Mouse (Mus musculus) limb, embryonic 13.5 days (tissue): ENCODE data around the gene H2-DMb1. TPM values are rescaled to one million over a fixed set of nuclear protein-coding genes. Genes with fewer than 3 reads are reported as not detected.
"Not testable (repeated sequence)": the region's sequence is repeated elsewhere in the genome, so short reads cannot be mapped to it uniquely, and the experiment has no call there.

Experiments
- ATAC-seq: fragments of 200-750 bp; cut with Nextera tagmentation; 2 replicates; pipeline ENCODE4 v1.8.0; 2017; ENCODE audit warnings: low read depth, moderate number of reproducible peaks, moderate TSS enrichment; ENCODE audit not compliant: low FRiP score
- H3K27ac ChIP-seq: fragments of 300-500 bp; sonication (generic); 2 replicates; pipeline ENCODE4 v1.5.1; 2015; ENCODE audit warnings: inconsistent platforms, mild to moderate bottlenecking, moderate library complexity
- H3K27me3 ChIP-seq: fragments of 300-500 bp; sonication (generic); 2 replicates; pipeline ENCODE4 v1.6.1; 2015; ENCODE audit warnings: mild to moderate bottlenecking, inconsistent platforms
- H3K36me3 ChIP-seq: fragments of 300-500 bp; sonication (generic); 2 replicates; pipeline ENCODE4 v1.6.1; 2015; ENCODE audit warnings: inconsistent platforms, mild to moderate bottlenecking, moderate library complexity
- H3K4me1 ChIP-seq: fragments of 300-500 bp; sonication (generic); 2 replicates; pipeline ENCODE4 v1.6.1; 2015; ENCODE audit warnings: inconsistent platforms
- H3K4me2 ChIP-seq: fragments of 300-500 bp; sonication (generic); replicated peaks from 2 replicates; pipeline ENCODE4 v1.6.1; 2015; ENCODE audit warnings: inconsistent platforms, mild to moderate bottlenecking, moderate library complexity
- H3K4me3 ChIP-seq: fragments of 300-500 bp; sonication (generic); 2 replicates; pipeline ENCODE4 v1.5.1; 2015; ENCODE audit warnings: moderate library complexity, mild to moderate bottlenecking, inconsistent platforms
- H3K9ac ChIP-seq: fragments of 300-500 bp; sonication (generic); 2 replicates; pipeline ENCODE4 v1.6.1; 2015; ENCODE audit warnings: mild to moderate bottlenecking, inconsistent platforms
- H3K9me3 ChIP-seq: fragments of 300-500 bp; sonication (generic); 2 replicates; pipeline ENCODE4 v1.6.1; 2016; ENCODE audit warnings: inconsistent platforms
- WGBS: fragments of 180-500 bp; shearing (Covaris S2); methylation state at CpG from one replicate; pipeline ENCODE4 v1.1.7; 2015; 5-methylcytosine and 5-hydroxymethylcytosine counted together
- polyA plus RNA-seq: library from polyadenylated mRNA; unstranded; fragments of >200 nt; fragmentation: Nextera tagmentation; extraction: Ambion mirVana; gene quantifications from 2 replicates; pipeline ENCODE4 v1.2.1, GENCODE M21; 2015

The H2-DMb1 gene
- polyA plus RNA-seq, 1 experiment from 2014 or later = 1.7 TPM

- Histone ChIP-seq H3K4me3 (no peak overlapping the region), H3K4me2 (0 out of 2 replicates have a peak overlapping the region, but pooled peaks have one; percentile 70), H3K36me3 (no peaks in the 10 kb centered on the region), H3K27ac (no peak overlapping the region), H3K27me3 (peaks cover 52% of the 10 kb centered on the region), H3K4me1 (peaks cover 27% of the 10 kb centered on the region), H3K9ac (no peak overlapping the region), H3K9me3 (no peaks in the 10 kb centered on the region)
- no peak for ATAC-seq
- WGBS = 77% methylated on average over 7 of the region's 7 CpGs
These were observed 14.2 kb upstream of the H2-DMb1 start for GRCm38 (mm10) chr17:34138655-34139054.

DNA sequence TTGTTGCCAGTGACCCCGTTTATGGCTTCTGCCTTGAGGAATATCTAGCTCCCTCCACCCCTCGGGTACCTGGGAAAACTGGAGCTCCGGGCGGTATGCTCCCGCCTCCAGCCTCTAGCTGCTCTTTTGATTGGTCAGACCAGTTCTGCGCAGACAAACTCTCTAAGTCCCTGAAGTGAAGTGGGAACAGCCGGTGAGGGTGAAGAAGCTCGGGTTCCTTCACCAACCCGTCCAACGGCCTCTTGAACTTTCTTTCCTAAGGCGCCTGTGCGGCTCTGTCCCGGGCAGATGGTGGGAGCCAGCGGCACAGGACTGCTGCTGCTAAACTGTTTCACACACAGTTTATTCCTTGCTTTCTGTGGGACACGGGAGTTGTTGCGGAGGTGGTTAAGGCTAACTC, 13.5 kb upstream of the H2-DMb1 start:
- Histone ChIP-seq H3K4me2 (peak overlapping the region; percentile 70), H3K27me3 (peaks cover 52% of the 10 kb centered on the region), H3K27ac (no peak overlapping the region), H3K4me1 (peaks cover 27% of the 10 kb centered on the region), H3K4me3 (peak overlapping the region; percentile 35), H3K9ac (peak overlapping the region; percentile 59; the same call in 1 of the 2 replicates), H3K9me3 (no peaks in the 10 kb centered on the region), H3K36me3 (no peaks in the 10 kb centered on the region)
- ATAC-seq = no peak
- WGBS = under 1% methylated on average over 16 of the region's 16 CpGs

- Histone ChIP-seq H3K9ac (no peak overlapping the region), H3K9me3 (no peaks in the 10 kb centered on the region), H3K4me3 (peak overlapping the region; percentile 35; the same call in 1 of the 2 replicates), H3K4me2 (peak overlapping the region; percentile 70), H3K27me3 (peaks cover 52% of the 10 kb centered on the region), H3K4me1 (peaks cover 27% of the 10 kb centered on the region), H3K27ac (no peak overlapping the region), H3K36me3 (no peaks in the 10 kb centered on the region)
- 12% methylated on average over 5 of the region's 5 CpGs for WGBS
- ATAC-seq = no peak
These were observed 12.6 kb upstream of the H2-DMb1 start for GRCm38 (mm10) chr17:34140240-34140639.

DNA sequence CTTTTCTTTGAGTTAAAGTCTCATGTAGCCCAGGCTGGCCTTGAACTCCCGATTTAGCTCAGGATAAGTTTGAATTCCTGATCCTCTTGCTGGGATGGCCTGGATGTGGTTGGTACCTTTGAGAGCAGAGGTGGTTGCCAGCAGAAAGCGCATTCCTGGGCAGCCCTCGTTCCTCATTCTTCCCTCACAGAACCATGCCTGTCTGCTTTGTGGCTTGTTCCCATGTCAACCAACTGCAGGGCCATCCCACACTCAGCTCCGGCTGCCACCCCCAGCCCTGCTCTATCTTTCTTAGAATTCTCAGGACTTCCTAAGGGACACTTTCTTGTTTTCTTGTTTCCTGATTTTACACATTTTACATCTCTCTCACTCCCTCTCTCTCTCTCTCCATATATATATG, 11.4 kb upstream of the H2-DMb1 start:
- peaks cover 49% of the 10 kb centered on the region for H3K27me3 ChIP-seq

GRCm38 (mm10) chr17:34142456-34143010, 10.3 kb upstream of the H2-DMb1 start:
- ATAC-seq = no peak
- no peaks in the 10 kb centered on the region for H3K9me3 ChIP-seq
- H3K4me3 ChIP-seq = no peak overlapping the region
- peaks cover 22% of the 10 kb centered on the region for H3K4me1 ChIP-seq
- no peak overlapping the region for H3K4me2 ChIP-seq
- no peaks in the 10 kb centered on the region for H3K36me3 ChIP-seq
- 49% methylated on average over 7 of the region's 7 CpGs for WGBS
- no peak overlapping the region for H3K9ac ChIP-seq
- peaks cover 40% of the 10 kb centered on the region for H3K27me3 ChIP-seq
- H3K27ac ChIP-seq = no peak overlapping the region

More for the DNA sequence above, 11.4 kb upstream of the H2-DMb1 start:
- Histone ChIP-seq H3K36me3 (no peaks in the 10 kb centered on the region), H3K4me2 (no peak overlapping the region), H3K4me1 (peaks cover 22% of the 10 kb centered on the region), H3K9ac (no peak overlapping the region), H3K9me3 (no peaks in the 10 kb centered on the region), H3K27ac (no peak overlapping the region), H3K4me3 (no peak overlapping the region)
- 60% methylated on average over 4 of the region's 4 CpGs for WGBS
- no peak for ATAC-seq

- H3K27ac ChIP-seq = no peak within 1 kb of the TSS
- no peak within 1 kb of the TSS for H3K4me2 ChIP-seq
- ATAC-seq = no peak
- H3K9ac ChIP-seq = no peak within 1 kb of the TSS
- H3K4me3 ChIP-seq = no peak within 1 kb of the TSS
- no peaks in the 10 kb centered on the region for H3K36me3 ChIP-seq
- 27% methylated on average over 7 of the region's 7 CpGs for WGBS
- H3K27me3 ChIP-seq = peaks cover 35% of the 10 kb centered on the region
- H3K9me3 ChIP-seq = no peaks in the 10 kb centered on the region
- H3K4me1 ChIP-seq = peaks cover 22% of the 10 kb centered on the region
These were observed 9.8 kb upstream of the H2-DMb1 start, which contains the start of gene H2-DMb2 for GRCm38 (mm10) chr17:34143033-34143432. H2-DMb2 (plus strand) TSS chr17:34143307.

DNA sequence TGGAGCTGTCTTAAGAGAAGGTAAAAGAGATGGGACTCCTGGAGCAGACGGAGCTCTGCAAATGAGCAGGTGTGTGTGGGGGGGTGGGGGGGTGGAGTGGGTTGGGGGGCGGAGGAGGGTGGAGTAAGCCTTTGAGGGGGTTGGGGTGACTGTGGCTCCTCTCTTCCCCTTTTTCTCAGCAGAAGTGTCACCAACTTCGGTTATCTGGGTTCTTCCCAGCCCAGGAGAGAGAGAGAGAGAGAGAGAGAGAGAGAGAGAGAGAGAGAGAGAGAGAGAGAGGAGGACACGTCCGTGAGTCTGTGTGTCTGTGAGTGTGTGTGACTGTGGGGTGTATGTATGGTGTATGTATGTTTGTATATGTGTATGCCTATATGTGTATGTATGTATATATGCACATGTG, 9.4 kb upstream of the H2-DMb1 start:
- 77% methylated on average over 4 of the region's 5 CpGs for WGBS

GRCm38 (mm10) chr17:34144221-34144620, 8.7 kb upstream of the H2-DMb1 start:
- H3K4me2 ChIP-seq, H3K36me3 ChIP-seq, H3K27ac ChIP-seq, H3K4me3 ChIP-seq, H3K9ac ChIP-seq, ATAC-seq, H3K9me3 ChIP-seq: not testable (repeated sequence)
- Histone ChIP-seq H3K27me3 (peaks cover 23% of the 10 kb centered on the region), H3K4me1 (peaks cover 17% of the 10 kb centered on the region)
- 87% methylated on average over 4 of the region's 4 CpGs for WGBS

More for the DNA sequence above, 9.4 kb upstream of the H2-DMb1 start:
- Histone ChIP-seq H3K36me3 (no peaks in the 10 kb centered on the region), H3K4me3 (no peak overlapping the region), H3K27ac (no peak overlapping the region), H3K4me2 (no peak overlapping the region), H3K4me1 (peaks cover 22% of the 10 kb centered on the region), H3K27me3 (peaks cover 31% of the 10 kb centered on the region), H3K9me3 (no peaks in the 10 kb centered on the region), H3K9ac (no peak overlapping the region)
- no peak for ATAC-seq

DNA sequence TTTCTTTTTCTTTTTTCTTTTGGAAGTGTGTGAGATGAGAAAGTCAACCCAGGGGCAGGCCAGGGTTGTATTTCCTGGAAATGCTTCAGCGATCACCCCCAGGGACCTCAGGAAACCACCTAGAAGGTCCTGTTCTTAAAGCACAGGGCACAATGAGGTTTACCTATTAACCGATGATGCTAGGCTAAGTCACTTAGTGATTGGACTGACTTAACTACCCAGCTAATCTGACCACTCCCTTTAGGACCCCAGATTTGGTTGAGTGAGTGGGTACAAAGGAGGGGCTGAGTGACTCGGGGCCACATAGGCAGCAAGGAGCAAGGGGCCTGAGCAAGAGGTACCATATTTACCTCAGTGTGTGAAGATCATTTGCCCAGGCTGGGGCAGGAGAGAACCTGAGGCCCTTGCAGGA, 7.9 kb upstream of the H2-DMb1 start:
- no peak overlapping the region for H3K27ac ChIP-seq
- H3K9me3 ChIP-seq = no peaks in the 10 kb centered on the region
- peaks cover 9% of the 10 kb centered on the region for H3K4me1 ChIP-seq
- no peak for ATAC-seq
- no peaks in the 10 kb centered on the region for H3K36me3 ChIP-seq
- peaks cover 16% of the 10 kb centered on the region for H3K27me3 ChIP-seq
- H3K4me2 ChIP-seq = no peak overlapping the region
- no peak overlapping the region for H3K4me3 ChIP-seq
- 75% methylated on average over 3 of the region's 3 CpGs for WGBS
- H3K9ac ChIP-seq = no peak overlapping the region

DNA sequence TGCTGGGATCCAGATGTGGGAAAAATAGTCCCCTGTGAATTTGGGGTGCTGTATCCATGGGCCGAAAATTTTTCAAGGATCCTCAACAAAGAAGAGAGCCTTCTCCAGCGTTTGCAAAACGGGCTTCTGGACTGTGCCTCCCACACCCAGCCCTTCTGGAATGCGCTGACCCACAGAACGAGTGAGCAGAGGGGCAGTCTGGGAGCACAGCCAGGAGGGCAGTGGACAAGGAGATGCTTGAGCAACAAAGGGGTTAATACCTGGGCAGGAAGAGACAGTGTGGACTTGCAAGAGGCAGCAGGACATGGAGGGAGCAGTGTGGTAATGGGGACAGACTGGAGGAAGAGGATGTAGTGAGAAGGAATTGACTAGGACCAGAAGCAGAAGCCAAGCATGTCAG, 2.7 kb downstream of the H2-DMb1 start:
- no peak for ATAC-seq
- Histone ChIP-seq H3K27me3 (0 out of 2 replicates have a peak, but pooled peaks cover 5% of the 10 kb centered on the region), H3K27ac (no peak overlapping the region), H3K9ac (no peak overlapping the region), H3K36me3 (no peaks in the 10 kb centered on the region), H3K4me3 (no peak overlapping the region), H3K9me3 (no peaks in the 10 kb centered on the region), H3K4me2 (no peak overlapping the region), H3K4me1 (peaks cover 3% of the 10 kb centered on the region; the same call in 1 of the 2 replicates)
- WGBS = 48% methylated on average over 5 of the region's 5 CpGs

DNA sequence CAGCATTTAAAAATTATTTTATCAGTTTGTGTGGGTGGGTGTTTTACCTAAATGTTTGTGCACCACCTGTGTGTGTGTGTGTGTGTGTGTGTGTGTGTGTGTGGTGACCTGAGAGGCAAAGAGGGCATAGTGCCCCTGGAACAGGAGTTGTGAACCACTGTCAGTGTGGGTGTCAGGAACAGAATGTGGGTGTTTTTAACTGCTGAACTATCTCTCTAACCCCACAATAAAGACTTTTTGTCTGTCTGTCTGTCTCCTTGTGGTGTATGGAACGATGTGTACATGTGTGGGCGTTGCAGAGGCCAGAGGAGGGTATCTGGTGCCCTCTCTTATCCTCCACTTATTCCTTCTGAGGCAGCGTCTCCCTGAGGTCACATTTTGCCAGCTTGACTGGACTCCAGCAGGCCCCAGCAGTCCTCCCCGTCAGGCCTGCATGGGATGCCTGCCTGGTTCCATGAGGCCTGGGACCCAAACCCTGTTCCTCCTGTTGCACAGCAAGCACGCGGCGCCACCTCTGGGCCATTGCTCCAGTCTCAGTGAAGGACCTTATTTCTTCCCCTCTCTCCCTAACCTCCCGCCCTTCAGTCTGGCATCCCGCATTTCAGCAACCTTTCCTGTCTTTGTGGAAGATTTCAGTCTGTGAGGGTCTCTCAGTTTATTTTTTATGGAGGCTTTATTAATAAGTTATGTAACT, 11.5 kb downstream of the H2-DMb1 start:
- Histone ChIP-seq H3K9me3 (peaks cover 6% of the 10 kb centered on the region), H3K4me3 (no peak overlapping the region), H3K36me3 (no peaks in the 10 kb centered on the region), H3K9ac (no peak overlapping the region), H3K4me2 (no peak overlapping the region), H3K27me3 (0 out of 2 replicates have a peak, but pooled peaks cover 5% of the 10 kb centered on the region), H3K27ac (no peak overlapping the region), H3K4me1 (no peaks in the 10 kb centered on the region)
- 42% methylated on average over 9 of the region's 9 CpGs for WGBS
- ATAC-seq = no peak

GRCm38 (mm10) chr17:34165033-34165730, 12.3 kb downstream of the H2-DMb1 start:
- H3K9me3 ChIP-seq = peaks cover 6% of the 10 kb centered on the region
- no peaks in the 10 kb centered on the region for H3K4me1 ChIP-seq
- H3K9ac ChIP-seq = no peak overlapping the region
- H3K27me3 ChIP-seq = 0 out of 2 replicates have a peak, but pooled peaks cover 3% of the 10 kb centered on the region
- 87% methylated on average over 6 of the region's 6 CpGs for WGBS
- no peaks in the 10 kb centered on the region for H3K36me3 ChIP-seq
- no peak for ATAC-seq
- H3K4me2 ChIP-seq = no peak overlapping the region
- H3K27ac ChIP-seq = no peak overlapping the region
- H3K4me3 ChIP-seq = no peak overlapping the region
